Mouse (Mus musculus) cerebellum, adult 11-12 months (tissue): ENCODE results near the gene Rufy3.

Source experiments
- DNase-seq: peaks from one replicate; pipeline ENCODE4 v3.0.0; 2022

Rufy3 gene

DNA sequence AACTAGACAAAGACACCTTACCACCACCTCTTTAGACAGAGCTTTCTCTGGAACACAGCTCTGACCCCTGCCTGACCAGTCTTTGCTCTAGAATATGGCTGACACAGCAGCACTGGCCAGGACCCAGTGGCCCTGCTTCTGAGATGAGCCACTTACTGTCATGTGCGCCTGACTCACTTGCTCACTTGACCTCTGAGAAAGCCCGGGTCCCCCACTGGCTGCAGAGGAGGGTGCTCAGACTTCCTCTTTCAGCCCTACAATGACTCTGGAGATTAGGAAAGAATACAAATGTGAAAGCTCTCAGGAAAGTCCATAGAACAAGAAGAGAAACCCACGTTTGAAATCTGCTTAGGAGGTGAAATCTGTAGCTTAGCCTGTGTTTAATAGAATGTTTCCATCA is 66.0 kb downstream of the Rufy3 start:
- no peak for DNase-seq

DNA sequence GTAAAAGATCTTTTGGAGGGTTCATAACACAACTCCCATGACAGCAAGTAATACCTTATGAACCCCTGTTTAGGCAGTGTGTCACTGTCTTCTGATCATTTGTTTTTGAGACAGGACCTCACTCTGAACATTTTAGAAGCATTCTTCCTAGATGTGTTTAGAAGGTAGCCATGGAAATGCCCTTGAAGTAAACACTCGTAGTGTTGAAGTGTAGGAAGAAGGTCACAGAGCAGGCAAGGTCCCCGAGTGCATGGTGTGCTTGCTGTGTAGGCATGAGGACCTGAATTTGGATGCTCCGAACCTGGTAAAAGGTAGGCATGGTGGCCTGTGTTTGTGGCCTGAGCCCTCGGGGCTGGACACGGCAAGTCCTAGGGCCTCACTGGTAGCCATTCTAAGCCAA is 66.7 kb downstream of the Rufy3 start:
- DNase-seq = no peak

DNA sequence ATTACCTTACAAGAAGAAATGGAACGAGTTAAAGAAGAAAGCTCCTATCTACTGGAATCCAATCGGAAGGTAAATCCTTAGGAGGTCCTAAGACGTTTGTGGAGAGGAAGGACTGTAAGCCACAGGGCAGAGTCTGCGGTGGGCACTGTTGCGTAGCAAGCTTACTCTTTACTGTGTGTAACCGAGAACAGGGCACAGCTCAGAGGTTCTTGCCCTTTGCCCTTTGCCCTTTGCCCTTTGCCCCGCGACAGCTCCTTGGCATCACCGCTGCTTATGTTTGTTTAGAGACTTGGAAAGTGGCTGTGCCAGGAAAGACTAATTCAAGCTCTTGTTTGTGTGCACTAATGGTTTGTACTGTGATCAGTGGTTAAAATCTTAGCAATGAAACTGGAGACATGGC is 67.6 kb downstream of the Rufy3 start:
- no peak for DNase-seq

DNA sequence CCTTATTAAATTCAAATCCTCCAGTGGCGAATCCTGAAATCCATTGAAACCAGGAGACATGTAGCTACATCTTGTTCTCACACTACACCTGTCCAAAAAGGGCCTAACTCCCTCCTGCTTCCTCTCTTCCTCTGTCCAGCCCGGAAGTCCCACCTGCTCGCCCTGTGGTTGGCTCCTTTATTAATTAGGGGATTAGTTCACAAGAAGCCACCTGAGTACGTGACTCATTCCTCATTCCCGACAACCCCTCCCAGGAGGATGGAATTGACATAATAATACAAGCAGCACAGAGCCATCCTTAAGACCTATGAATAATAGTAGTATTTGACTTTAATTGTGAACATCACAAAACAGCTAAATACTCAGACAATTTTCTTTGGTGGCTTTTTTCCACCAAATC is 69.2 kb downstream of the Rufy3 start:
- no peak for DNase-seq

DNA sequence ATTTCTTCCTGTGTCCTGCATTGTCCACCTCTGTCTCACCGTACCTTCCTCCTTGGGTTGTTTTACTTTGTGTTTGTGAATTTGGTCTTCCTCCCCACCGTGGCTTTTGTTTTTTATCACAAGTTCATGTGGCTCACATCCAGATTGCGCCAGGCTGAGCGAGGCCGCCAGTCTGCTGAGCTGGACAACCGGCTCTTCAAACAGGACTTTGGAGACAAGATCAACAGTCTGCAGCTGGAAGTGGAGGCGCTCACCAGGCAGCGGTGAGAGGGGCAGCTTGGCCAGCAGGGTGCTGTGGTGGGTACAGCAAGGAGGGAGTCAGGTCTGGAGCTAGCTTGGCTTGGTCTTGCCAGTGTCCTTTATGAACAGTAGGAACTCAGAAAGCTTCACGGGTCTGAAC is 77.9 kb downstream of the Rufy3 start:
- DNase-seq = no peak

DNA sequence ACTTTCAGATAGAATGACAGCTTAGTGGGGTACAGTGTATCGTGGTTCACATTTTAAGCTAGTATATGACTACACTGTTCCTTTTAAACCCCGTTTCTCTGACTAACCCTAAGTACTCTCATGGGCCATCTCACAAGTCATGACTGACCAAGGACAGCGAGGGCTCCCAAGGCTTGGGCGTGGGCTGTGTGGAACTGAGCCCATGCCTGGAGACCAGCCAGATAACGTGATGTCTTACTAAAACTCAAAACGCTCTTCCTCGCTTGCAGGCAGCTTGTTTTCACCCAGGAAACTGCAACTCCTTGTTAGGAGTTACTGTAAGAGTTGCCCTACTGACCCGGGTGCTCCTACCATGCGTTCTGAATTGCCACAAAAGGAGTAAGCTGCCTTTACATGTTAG is 78.7 kb downstream of the Rufy3 start:
- no peak for DNase-seq

DNA sequence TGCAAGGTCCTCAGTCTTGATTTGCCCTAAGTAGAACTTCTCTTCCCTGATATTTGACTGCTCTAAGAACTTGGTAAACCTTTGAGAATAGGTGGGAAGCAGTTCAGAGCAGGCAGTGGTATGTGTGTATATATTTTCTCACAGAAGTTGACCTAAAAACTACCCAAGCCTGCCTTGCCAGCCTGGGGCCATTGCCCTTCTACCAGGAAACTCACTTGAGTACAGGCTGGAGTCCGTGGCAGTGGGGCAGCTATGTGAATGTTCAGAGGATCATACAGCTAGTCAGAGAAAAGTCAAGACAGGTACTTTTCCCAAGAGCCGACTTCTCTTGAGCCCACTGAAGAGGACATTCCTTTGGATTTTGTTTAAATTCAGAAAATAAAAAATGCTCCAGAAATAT is 80.1 kb downstream of the Rufy3 start:
- DNase-seq = no peak

DNA sequence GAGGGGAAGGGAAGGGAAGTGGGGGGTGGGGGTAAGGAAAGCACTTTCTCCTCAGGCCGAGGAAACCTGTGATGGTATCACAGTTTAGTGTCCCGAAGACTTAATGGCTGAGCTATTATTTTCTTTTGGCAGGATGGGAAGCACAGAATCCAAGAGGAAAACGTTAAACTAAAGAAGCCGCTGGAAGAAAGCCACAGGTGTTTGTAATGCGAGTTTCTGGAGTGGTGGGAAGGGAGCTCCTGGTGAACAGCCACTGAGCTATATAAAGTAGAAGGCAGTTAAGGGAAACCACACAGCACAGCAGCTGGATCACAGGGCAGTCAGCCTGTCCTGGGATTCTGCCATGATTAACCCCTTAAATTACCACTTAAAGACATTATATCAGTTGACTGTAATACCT is 80.6 kb downstream of the Rufy3 start:
- no peak for DNase-seq

DNA sequence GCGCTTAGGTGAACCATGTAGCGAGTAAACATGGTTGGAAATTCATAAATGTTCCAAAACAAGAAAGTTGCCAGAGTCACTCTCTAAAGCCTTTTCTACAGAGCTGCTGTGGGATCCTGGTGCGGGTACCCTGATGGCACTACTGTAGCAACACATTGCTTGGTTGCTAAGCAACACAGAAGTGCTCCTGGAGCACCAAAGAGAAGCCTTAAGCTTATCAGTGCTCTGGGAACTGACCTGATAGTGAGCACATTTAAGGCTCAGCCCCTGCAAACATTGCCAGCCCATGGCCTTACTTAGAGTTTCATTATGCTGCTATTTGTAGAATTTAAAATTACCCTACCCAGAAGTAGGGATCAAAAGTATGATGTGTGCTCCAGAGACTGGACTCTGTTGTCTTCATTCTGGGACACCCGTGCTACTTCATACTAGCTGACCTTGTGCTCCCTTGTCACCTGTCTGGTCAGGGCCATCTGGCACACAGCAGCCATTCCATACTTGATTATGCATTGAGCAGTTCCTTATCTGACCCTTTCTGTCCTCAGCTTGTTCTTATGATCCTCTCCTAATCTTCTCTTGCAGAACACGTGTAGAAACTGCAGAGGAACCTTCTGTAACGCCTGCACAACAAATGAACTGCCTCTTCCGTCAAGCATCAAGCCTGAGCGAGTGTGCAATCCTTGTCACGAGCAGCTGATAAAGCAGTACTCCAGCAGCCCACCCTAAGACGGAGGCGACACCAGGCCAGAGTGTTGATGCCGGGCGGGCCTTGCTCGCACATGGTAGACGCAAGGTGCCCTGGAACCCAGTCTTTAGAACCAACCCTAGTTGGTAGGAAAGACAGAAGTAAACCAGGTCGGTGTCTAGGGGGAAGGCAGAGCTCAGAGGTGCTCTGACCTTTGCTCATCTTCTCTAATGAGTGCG is 84.7 kb downstream of the Rufy3 start:
- no peak for DNase-seq

DNA sequence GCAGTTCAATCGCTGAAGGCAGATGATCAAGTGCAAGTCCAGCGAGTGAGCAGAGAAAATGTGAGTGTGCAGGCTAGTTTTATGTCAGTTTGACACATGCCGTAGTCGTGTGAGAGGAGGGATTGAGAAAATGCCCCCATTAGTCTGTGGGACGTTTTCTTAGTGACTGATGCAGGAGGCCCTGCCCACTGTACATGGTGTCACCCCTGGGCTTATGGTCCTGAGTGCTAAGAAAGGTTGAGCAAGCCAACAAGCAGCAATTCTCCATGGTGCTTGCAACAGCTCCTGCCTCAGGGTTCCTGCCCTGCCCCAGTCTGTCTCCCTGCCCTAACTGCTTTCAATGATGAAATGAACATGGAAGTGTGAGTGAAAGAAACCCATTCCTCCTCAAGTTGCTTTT is 87.7 kb downstream of the Rufy3 start:
- DNase-seq = no peak

DNA sequence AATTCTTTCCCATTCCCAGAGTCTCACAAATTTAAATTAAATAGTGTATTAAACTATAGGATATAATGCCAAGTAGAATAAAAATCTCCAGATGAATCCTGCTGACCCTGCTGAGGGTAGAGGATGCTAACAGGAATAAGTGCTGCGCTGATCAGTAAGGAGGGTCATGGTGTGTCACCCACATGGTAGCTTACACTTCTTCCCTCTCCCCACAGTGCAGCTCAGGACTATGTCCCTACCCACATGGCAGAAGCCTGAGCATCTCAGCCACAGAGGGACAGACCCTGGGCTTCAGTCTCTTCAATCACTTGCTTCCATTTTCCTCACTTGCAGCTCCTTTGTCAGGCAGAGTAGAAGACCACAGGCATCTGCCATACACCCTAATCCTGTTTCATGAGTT is 93.0 kb downstream of the Rufy3 start:
- DNase-seq = no peak

DNA sequence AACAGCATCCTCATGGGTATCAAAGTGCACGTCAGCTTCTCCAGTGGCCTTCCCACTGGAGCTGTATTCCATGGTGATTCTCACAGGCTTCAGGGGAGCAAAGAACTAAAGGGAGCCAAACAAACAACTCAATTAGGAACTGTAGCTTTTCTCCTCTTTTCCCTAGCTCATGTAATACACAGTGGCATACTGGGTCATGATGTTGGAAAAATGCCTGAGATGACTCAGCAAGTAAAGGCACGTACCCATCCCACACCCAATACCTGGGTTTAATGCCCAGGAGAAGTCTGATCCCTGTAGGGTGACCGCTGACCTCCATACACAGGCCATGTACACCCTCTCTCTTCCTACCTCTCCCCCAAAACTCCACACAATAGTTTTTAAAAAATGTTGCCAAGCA is 98.3 kb downstream of the Rufy3 start:
- DNase-seq = no peak

DNA sequence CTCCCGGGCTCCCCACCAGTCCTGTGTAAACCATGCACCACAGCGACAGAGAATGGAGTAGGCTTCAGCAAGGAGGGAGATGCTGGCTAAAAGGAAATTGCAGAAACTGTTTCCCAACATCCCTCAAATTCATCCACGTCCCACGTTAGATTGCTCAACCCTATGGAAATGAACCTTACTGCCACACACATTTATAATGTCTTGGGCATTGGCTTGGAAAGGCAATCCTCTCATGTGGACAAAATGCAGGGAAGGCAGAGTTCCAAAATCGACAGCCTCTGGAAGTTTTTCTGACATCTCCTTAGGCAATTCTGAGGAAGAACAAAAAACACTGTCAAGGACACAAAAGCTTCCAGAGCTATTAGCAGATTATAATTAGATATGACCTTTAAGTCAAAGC is 99.0 kb downstream of the Rufy3 start:
- no peak for DNase-seq

DNA sequence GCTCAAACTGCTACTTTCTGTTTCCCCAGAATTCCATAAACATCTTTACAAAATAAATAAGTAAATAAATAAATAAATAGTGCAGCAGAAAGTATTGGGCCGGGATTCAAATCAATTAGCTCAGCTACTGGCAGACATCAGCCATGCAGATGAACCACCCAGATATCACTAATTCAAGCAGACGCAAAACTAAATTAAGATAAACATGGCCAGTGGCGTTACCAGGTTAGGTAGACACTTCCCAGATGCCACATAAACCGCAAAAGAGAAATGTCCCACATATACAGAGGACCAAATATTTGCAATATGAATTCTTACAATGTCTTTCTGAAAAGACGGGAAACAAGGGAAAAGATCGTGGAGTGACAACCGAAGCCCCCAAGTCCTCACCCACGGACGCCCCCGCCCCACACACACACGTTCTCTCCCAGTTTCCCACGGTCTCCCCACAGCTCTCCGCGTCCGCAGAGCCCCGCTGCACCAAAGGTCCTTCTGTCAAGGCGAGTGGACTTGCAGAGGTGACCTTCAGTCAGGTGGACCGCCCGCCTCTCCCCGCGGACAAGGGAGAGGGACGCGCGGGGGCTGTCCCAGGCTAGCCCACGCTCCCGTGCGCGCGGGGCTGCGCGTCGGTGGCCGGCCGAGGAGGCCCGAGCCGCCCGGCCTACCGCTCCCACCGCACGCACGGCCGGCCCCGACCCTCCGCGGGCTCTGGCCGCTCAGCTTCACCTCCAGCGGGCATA is 110.0 kb downstream of the Rufy3 start:
- DNase-seq = peak; percentile 68

DNA sequence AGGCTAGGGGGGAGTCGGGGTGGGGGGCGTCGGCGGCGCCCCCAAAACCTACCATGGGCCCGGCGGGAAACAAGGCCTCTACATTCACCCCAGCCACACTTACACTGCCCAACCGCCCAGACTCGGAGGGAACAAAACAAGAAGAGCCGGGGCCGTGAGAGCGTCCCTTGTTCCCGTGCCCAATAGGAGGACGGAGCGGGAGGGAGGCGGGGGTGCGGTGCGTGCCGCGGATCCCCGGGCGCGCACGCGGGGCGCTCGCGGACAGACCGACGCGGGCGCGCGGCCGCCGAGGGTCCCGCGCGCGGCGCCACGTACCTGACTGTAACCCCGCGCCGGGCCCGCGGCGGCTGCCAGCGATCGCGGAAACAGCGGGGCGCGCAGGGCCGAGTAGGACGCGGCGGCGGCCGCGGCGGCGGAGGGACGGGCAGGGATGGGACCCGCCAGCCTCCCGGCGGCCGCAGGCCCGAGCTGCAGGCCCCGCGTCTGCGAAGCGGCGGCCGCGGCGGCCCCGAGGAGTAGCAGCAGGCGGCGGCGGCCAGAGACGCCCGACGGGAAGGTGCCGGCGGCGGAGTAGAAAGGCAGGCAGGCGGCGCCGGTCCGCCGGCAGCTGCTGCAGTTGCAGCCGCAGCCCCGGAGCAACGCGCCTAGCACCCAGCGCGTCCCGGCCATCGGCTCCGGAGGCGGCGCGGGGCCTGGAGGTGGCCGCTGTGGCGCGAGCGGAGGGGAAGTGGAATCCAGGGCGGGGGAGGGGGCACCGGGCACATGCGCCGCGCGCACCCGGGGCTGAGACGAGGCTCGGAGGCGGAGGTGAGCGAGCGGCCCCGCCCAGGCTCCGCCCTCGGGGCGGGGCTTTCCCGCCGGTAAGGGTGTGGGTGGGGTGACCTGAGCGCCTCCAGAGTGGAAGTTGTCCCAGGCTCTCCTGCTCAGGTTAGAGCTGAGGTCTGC is 110.9 kb downstream of the Rufy3 start, which contains the start of gene Grsf1:
Gene Grsf1, minus strand, starts transcription at position 729 of the 945 bp plus-strand sequence.
- peak; percentile 95 for DNase-seq

DNA sequence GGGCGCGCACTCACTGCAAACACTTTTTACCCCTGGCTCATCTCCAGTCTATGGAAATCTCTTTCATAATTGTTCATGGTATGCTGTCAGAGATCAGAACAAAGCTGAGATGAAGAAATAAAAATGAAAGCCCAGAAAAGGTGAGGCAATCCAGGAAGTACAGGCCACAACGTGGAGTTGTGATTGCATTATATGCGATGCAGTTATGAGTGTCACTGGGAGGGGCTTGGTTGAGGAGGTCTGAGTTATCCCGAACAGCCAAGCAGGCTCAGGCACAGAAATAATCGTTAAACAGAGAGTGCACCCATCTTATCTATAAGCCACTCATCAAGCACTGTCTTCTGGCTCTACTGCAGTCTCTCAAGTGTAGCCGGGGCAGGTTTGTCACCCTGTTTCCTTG is 114.1 kb downstream of the Rufy3 start:
- no peak for DNase-seq

DNA sequence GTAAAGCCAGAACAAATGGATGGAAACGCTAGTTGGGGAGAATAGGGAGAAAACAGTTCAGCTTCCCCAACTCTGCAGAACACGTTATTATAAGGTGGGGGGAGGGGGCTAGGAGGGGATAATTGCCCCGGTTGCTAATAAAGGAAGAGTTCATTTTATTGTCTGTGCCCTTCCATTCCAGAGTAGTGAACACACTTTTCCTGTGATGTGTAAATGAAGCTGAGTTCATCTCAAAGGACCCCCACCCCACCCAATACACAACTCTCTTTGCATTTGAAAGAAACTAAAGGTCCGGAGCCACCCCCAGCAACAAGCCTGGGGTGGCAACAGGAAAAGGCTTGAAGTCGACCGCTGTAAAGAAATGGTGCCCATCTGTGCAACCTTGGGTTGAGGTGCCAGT is 114.5 kb downstream of the Rufy3 start:
- DNase-seq = no peak

DNA sequence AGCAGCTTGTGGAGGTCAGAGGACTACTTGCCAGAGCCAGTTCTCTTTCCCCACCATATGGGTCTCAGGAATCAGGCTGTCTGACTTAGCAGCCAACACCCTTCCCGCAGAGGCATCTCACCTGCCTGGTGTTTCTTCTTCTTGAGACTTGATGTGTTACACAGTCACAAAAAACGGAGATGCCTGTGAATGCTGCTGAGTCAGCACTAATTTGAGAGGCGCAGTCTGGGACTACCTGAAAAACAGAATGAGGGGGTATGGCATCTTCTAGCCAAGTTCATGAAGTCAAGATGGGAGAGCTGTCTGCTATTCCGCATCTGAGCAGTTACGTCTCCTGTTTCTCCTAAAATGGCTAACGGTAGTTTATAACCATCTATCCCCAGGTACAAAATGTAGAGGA is 115.7 kb downstream of the Rufy3 start:
- no peak for DNase-seq

DNA sequence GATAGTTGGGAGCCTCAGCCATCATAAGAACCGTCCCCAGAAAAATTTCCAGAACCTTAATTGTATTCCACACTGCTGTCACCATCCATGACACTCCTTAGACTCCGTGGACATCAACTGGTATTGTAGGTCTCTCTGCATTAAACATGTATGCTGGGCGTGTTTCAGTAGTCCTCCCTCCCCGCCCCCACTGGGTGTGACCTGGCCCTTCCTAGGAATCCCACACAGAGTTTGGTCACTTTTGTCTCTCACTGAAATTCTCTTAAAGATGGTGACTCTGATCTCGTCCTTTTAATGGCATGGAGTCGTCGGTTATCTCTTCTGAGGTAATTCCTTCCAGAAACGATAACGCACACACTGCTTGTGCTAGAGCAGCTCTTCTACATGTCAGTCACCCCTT is 118.9 kb downstream of the Rufy3 start:
- DNase-seq = no peak

DNA sequence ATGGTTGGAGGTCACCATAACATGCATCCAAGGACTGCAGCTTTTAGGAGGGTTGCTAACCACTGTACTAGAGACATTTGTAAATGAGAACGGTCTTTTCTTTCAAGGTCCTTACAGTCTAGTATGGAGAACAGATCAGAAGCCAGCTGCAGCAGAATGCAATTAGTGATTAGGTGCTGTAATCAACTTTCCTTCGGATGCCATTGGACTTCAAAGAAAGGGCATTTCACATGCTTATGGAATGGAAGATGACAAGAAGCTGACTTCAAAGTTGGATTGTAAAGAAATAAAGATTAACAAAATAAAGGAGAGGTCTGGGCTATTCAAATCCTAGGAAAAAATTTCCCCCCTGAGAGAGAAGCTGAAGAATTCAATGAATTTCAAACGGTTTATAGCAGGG is 119.4 kb downstream of the Rufy3 start:
- no peak for DNase-seq

DNA sequence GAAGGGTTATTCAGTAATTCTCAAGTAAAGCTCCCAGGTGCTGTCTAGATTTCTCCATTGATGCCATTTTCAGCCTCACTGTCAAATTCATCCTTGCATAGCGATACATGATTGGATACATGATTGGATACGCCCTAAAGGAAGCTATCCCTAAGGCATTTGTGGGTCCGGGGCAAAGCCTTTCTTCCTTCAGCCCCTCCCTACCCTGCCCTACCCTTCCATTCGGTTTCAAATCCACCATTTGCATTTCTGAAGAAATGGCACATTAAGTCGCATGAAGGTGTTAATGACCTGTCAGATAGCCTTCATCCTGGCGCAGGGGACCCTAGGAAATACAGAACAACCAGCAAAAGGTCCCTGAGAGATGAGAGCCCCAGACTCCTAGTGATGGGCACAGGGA is 120.5 kb downstream of the Rufy3 start:
- DNase-seq = no peak

DNA sequence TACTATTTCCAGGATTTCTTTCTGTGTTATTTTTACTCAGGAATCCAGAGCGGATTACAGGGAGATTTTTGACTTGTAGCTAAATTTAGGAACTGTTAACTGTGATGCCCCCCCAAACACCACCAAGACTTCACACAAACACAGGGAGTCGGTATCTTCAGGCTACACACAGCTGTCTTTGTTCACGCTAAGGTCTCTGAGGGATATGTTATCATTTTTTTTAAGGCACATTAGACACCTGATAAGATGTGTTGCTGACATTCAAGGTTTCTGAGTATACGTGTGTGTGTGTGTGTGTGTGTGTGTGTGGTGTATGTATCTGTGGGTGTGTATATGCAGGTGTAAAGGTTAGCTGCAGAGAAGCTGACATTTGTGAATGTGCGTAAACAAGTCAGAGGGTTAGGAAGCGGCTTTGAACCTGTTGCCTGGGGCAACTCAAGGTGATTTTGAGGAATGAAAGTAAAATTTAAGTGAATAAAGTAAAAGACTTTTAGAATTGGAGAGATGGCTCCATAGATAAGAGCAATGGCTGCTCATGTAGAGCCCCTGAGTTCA is 121.0 kb downstream of the Rufy3 start:
- no peak for DNase-seq

DNA sequence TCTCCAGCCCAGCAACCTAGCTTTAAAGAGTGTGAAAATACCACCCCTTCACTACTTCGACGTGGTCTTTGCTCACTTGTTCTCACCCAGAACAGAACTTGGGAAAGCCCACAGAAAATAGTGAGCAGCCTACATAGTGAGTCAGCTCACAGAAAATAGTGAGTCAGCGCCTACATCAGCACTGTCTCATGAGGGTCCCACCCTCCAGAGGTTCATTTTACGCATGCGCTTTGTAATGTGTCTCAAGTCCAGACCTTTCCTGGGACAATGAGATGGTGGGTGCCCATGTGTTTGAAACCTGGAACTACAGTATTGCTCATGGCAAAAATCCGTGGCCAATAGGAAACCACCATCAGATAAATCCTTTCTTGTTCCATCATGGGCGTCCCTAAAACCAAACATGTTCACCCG is 123.2 kb downstream of the Rufy3 start:
- no peak for DNase-seq
